19 mouse cellular contexts compared by ENCODE assay signal in the genomic region with DNA sequence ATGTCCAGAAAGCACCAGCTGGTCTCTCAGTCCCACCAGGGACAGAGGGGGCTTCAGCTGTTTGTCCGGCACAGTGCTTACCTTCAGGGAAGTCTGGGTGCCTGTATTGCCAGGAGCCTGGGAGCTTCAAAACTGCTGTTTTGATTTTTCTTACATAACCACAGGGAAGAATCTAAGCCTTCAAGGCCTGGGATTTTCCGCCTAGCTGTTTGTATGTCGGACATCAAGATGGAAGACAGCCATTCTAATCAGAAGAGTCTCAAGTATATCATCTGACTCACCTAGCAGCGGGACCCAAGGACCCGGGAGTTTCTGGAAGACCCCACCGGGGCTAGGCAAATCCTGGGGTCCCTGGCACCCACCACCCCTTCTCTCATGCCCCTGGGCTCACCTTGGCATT. TPM values are rescaled to one million over a fixed set of nuclear protein-coding genes. Genes with fewer than 3 reads are reported as not detected.
DNase-seq lines count a peak whose midpoint lies in the region; ATAC-seq and TF ChIP-seq lines count a peak whose summit lies in the region.
"Had no signal": no experiment of that assay in that cellular context is flagged by ENCODE, and none has a peak within 500 bp of the region (broad histone marks: within the 10 kb centered on the region; RNA-seq: fewer than 3 reads in every experiment).

No protein-coding gene starts in this region.

- no peaks in the 10 kb centered on the region for H3K9me3 ChIP-seq in kidney, embryonic 16.5 days (ENCODE audit: low read length)
- no peaks in the 10 kb centered on the region for H3K9me3 ChIP-seq in midbrain, embryonic 15.5 days
- H3K9me3 ChIP-seq in midbrain, postnatal 0 days (ENCODE audit: low read length) = no peaks in the 10 kb centered on the region
- no peaks in the 10 kb centered on the region for H3K9me3 ChIP-seq in embryonic facial prominence, embryonic 10.5 days
- H3K9me3 ChIP-seq: embryonic facial prominence, embryonic 15.5 days had no signal

- no peak overlapping the region for H3K4me2 ChIP-seq in kidney, embryonic 16.5 days (replicated peaks; ENCODE audit: low read depth, low read length)
- H3K4me2 ChIP-seq in midbrain, embryonic 15.5 days = no peak overlapping the region
- no peak overlapping the region for H3K4me2 ChIP-seq in midbrain, postnatal 0 days (ENCODE audit: low read depth, low read length, poor library complexity, severe bottlenecking)
- H3K4me2 ChIP-seq: embryonic facial prominence, embryonic 15.5 days had no signal

- DNase-seq in adrenal gland, postnatal 36 days = peak; percentile 25 to 50
- DNase-seq in adrenal gland, postnatal 25 days = no peak
- no peak for DNase-seq in kidney, adult 8-10 months
- DNase-seq in midbrain, postnatal 0 days (ENCODE audit: low spot score) = no peak
- no peak for DNase-seq in embryonic facial prominence, embryonic 10.5 days (ENCODE audit: low spot score)
- no peak for DNase-seq in heart, postnatal 36 days
- DNase-seq: cerebellum, adult 9-10 months; kidney, postnatal 36 days; layer of hippocampus, adult 9-11 months; liver; lung, postnatal 10 days; right cerebral cortex, postnatal 25 days; thymus, postnatal 25 days had no signal

- H3K27me3 ChIP-seq in kidney, embryonic 16.5 days (ENCODE audit: insufficient read depth, low read length) = peaks cover 2% of the 10 kb centered on the region
- H3K27me3 ChIP-seq in midbrain, embryonic 15.5 days (replicated peaks) = no peaks in the 10 kb centered on the region
- H3K27me3 ChIP-seq in midbrain, postnatal 0 days (ENCODE audit: insufficient read depth, low read length) = no peaks in the 10 kb centered on the region
- peaks cover 93% of the 10 kb centered on the region for H3K27me3 ChIP-seq in embryonic facial prominence, embryonic 10.5 days (replicated peaks; ENCODE audit: low read depth, poor library complexity, severe bottlenecking)

- H3K4me3 ChIP-seq in kidney, embryonic 16.5 days (ENCODE audit: low read length) = no peak overlapping the region
- H3K4me3 ChIP-seq in midbrain, embryonic 15.5 days = no peak overlapping the region
- no peak overlapping the region for H3K4me3 ChIP-seq in midbrain, postnatal 0 days (ENCODE audit: low read depth, low read length)
- 0 out of 2 replicates have a peak overlapping the region, but pooled peaks have one; percentile 12 for H3K4me3 ChIP-seq in embryonic facial prominence, embryonic 10.5 days
- H3K4me3 ChIP-seq: embryonic facial prominence, embryonic 15.5 days had no signal

- TF ChIP-seq CTCF in midbrain, postnatal 0 days (IDR thresholded peaks at IDR 0.05) = no peak

- 0 out of 2 replicates have a peak overlapping the region, but pooled peaks have one; percentile 16 for H3K9ac ChIP-seq in kidney, embryonic 16.5 days (replicated peaks; ENCODE audit: low read length)
- H3K9ac ChIP-seq in midbrain, embryonic 15.5 days = peak overlapping the region; percentile 16; the same call in 1 of the 2 replicates
- H3K9ac ChIP-seq in midbrain, postnatal 0 days (replicated peaks; ENCODE audit: low read length, poor library complexity, severe bottlenecking) = no peak overlapping the region
- H3K9ac ChIP-seq: embryonic facial prominence, embryonic 15.5 days had no signal

- no peak for ATAC-seq in kidney, embryonic 16.5 days (ENCODE audit: low FRiP score, low TSS enrichment)
- ATAC-seq in midbrain, embryonic 15.5 days (replicated peaks) = no peak
- ATAC-seq in midbrain, postnatal 0 days (ENCODE audit: low FRiP score) = no peak
- ATAC-seq: CD4-positive, CD25-positive, alpha-beta regulatory T cell, adult 4 months; intestine, embryonic 16.5 days had no signal

- H3K36me3 ChIP-seq in kidney, embryonic 16.5 days (ENCODE audit: insufficient read depth, low read length) = no peaks in the 10 kb centered on the region
- 0 out of 2 replicates have a peak, but pooled peaks cover 2% of the 10 kb centered on the region for H3K36me3 ChIP-seq in midbrain, embryonic 15.5 days (replicated peaks)
- H3K36me3 ChIP-seq in midbrain, postnatal 0 days (ENCODE audit: insufficient read depth, low read length) = no peaks in the 10 kb centered on the region
- no peaks in the 10 kb centered on the region for H3K36me3 ChIP-seq in embryonic facial prominence, embryonic 10.5 days (replicated peaks)
- H3K36me3 ChIP-seq: embryonic facial prominence, embryonic 15.5 days had no signal

- no peak overlapping the region for H3K27ac ChIP-seq in kidney, embryonic 16.5 days (ENCODE audit: low read length)
- no peak overlapping the region for H3K27ac ChIP-seq in midbrain, embryonic 15.5 days
- H3K27ac ChIP-seq in midbrain, postnatal 0 days (ENCODE audit: low read depth, low read length) = no peak overlapping the region
- H3K27ac ChIP-seq in embryonic facial prominence, embryonic 10.5 days (replicated peaks) = peak overlapping the region; percentile 37; the same call in 1 of the 2 replicates
- H3K27ac ChIP-seq: embryonic facial prominence, embryonic 15.5 days; hindbrain, postnatal 0 days had no signal

- peaks cover 14% of the 10 kb centered on the region for H3K4me1 ChIP-seq in kidney, embryonic 16.5 days (ENCODE audit: insufficient read depth, low read length)
- peaks cover 50% of the 10 kb centered on the region for H3K4me1 ChIP-seq in midbrain, embryonic 15.5 days
- H3K4me1 ChIP-seq in midbrain, postnatal 0 days (ENCODE audit: insufficient read depth, low read length) = 0 out of 2 replicates have a peak, but pooled peaks cover 4% of the 10 kb centered on the region
- H3K4me1 ChIP-seq in embryonic facial prominence, embryonic 10.5 days = peaks cover 67% of the 10 kb centered on the region

- intact Hi-C loops in heart, postnatal 36 days (cut with DNase I) = no loop called here

- 82% methylated on average over 6 of the region's 6 CpGs for WGBS in kidney, embryonic 16.5 days
- WGBS in midbrain, embryonic 15.5 days = 70% methylated on average over 6 of the region's 6 CpGs
- 75% methylated on average over 6 of the region's 6 CpGs for WGBS in midbrain, postnatal 0 days
- WGBS in embryonic facial prominence, embryonic 10.5 days = 65% methylated on average over 6 of the region's 6 CpGs

RNA-seq across cellular contexts. Expression of a gene that starts 34.1 kb away (rescaled TPM):
- 10 to 100 TPM; 12.4 to 17.4 TPM for total RNA-seq in adrenal gland, postnatal 36 days (2021)
- 14.9 and 17.7 TPM in 2 replicates for total RNA-seq in adrenal gland, postnatal 25 days (2021)
- polyA plus RNA-seq in kidney, embryonic 16.5 days (2015; fragmentation: Nextera tagmentation; extraction: Ambion mirVana) = 1.9 and 2.4 TPM in 2 replicates
- 2.5 and 2.6 TPM in 2 replicates for polyA plus RNA-seq in midbrain, embryonic 15.5 days (2015; fragmentation: Nextera tagmentation; extraction: Ambion mirVana)
- 6.4 and 6.8 TPM in 2 replicates for total RNA-seq in midbrain, postnatal 0 days (2014; rRNA removed)
- 1.1 TPM in 2 replicates for polyA plus RNA-seq in midbrain, postnatal 0 days (2015; fragmentation: Nextera tagmentation; extraction: Ambion mirVana)
- 3.2 and 3.6 TPM in 2 replicates for polyA plus RNA-seq in embryonic facial prominence, embryonic 10.5 days (2016; fragmentation: Nextera tagmentation; extraction: Ambion mirVana)
- total RNA-seq in heart, postnatal 36 days (2021) = 1 to 10 TPM; 8.7 to 9.0 TPM

Comparison
In these comparisons a context has a peak if more than half of its experiments do, and no peak if none do; other contexts are left out.
1. DNase-seq: peak in adrenal gland, postnatal 36 days (2 of 2); none in adrenal gland, postnatal 25 days (single experiment), kidney, adult 8-10 months (0 of 2), midbrain, postnatal 0 days (single experiment), embryonic facial prominence, embryonic 10.5 days (single experiment) and heart, postnatal 36 days (0 of 2).